Mouse (Mus musculus) ES-Bruce4 (cell line): ENCODE measurements at regions not wholly inside any gene's neighbourhood (a gene's known extent, or its start where the extent isn't known, plus 50 kb on each side); places are given as distances from the start of the nearest gene placed in this dataset.

Experiments used
- H3K27ac ChIP-seq: 2 replicates; pipeline ENCODE4 v1.5.1; 2012; ENCODE audit warnings: low read length, inconsistent platforms; ENCODE audit not compliant: insufficient read depth
- H3K27me3 ChIP-seq: 2 replicates; pipeline ENCODE4 v1.6.1; 2012; ENCODE audit warnings: mild to moderate bottlenecking, low read length, inconsistent platforms; ENCODE audit not compliant: control insufficient read depth, poor library complexity, insufficient read depth, severe bottlenecking
- H3K36me3 ChIP-seq: 2 replicates; pipeline ENCODE4 v1.6.1; 2012; ENCODE audit warnings: inconsistent platforms, mild to moderate bottlenecking, low read length, moderate library complexity; ENCODE audit not compliant: control insufficient read depth, poor library complexity, insufficient read depth, severe bottlenecking
- H3K4me1 ChIP-seq: one replicate; pipeline ENCODE4 v1.8.1; 2011; ENCODE audit warnings: low read length; ENCODE audit not compliant: control insufficient read depth, insufficient read depth
- H3K4me3 ChIP-seq: 2 replicates; pipeline ENCODE4 v1.5.1; 2011; ENCODE audit warnings: low read depth, mild to moderate bottlenecking, low read length
- H3K9ac ChIP-seq: 2 replicates; pipeline ENCODE4 v1.6.1; 2012; ENCODE audit warnings: low read depth, mild to moderate bottlenecking, inconsistent platforms; ENCODE audit not compliant: poor library complexity, severe bottlenecking
- H3K9me3 ChIP-seq: replicated peaks from 2 replicates; pipeline ENCODE4 v1.6.1; 2012; ENCODE audit warnings: mild to moderate bottlenecking, low read length, inconsistent platforms; ENCODE audit not compliant: control insufficient read depth, poor library complexity, insufficient read depth, severe bottlenecking
- CTCF ChIP-seq: IDR thresholded peaks from one replicate; pipeline ENCODE4 v1.8.1; 2011; ENCODE audit warnings: low read depth, low read length
- EP300 ChIP-seq: IDR thresholded peaks from 2 replicates; pipeline ENCODE4 v1.6.1; 2011; ENCODE audit warnings: low read depth, low read length; ENCODE audit not compliant: insufficient read depth
- POLR2A ChIP-seq: IDR thresholded peaks from one replicate; pipeline ENCODE4 v1.8.1; 2011; ENCODE audit warnings: low read length; ENCODE audit not compliant: insufficient read depth

- H3K9ac ChIP-seq, result no peak overlapping the region
- no peaks in the 10 kb centered on the region for H3K27me3 ChIP-seq
- H3K4me1 ChIP-seq, result no peaks in the 10 kb centered on the region
- no peak overlapping the region for H3K27ac ChIP-seq
- no peak for TF ChIP-seq CTCF
- TF ChIP-seq EP300, result no peak
- no peak for TF ChIP-seq POLR2A
- H3K9me3 ChIP-seq, result no peaks in the 10 kb centered on the region
- H3K4me3 ChIP-seq, result no peak overlapping the region
- no peaks in the 10 kb centered on the region for H3K36me3 ChIP-seq
These were observed 797.2 kb upstream of the Car8 start for GRCm38 (mm10) chr4:9036005-9036404.

- H3K36me3 ChIP-seq, result no peaks in the 10 kb centered on the region
- H3K4me1 ChIP-seq, result no peaks in the 10 kb centered on the region
- H3K27ac ChIP-seq, result no peak overlapping the region
- H3K9me3 ChIP-seq, result no peaks in the 10 kb centered on the region
- H3K4me3 ChIP-seq, result no peak overlapping the region
- no peaks in the 10 kb centered on the region for H3K27me3 ChIP-seq
- TF ChIP-seq POLR2A, result no peak
- no peak for TF ChIP-seq EP300
- TF ChIP-seq CTCF, result no peak
- no peak overlapping the region for H3K9ac ChIP-seq
These were observed 796.5 kb upstream of the Car8 start for GRCm38 (mm10) chr4:9035350-9035749.

- TF ChIP-seq EP300 (no peak), CTCF (no peak), POLR2A (no peak)
- H3K27me3 ChIP-seq, result no peaks in the 10 kb centered on the region
These were observed 795.4 kb upstream of the Car8 start for GRCm38 (mm10) chr4:9034280-9034679.

GRCm38 (mm10) chr4:9033106-9033642 lies 794.3 kb upstream of the Car8 start:
- TF ChIP-seq EP300, result no peak
- TF ChIP-seq POLR2A, result no peak
- TF ChIP-seq CTCF, result no peak
- Histone ChIP-seq H3K9ac (no peak overlapping the region), H3K9me3 (no peaks in the 10 kb centered on the region), H3K36me3 (no peaks in the 10 kb centered on the region), H3K4me3 (no peak overlapping the region), H3K4me1 (no peaks in the 10 kb centered on the region), H3K27me3 (no peaks in the 10 kb centered on the region), H3K27ac (no peak overlapping the region)

More at GRCm38 (mm10) chr4:9034280-9034679, 795.4 kb upstream of the Car8 start:
- Histone ChIP-seq H3K36me3 (no peaks in the 10 kb centered on the region), H3K9me3 (no peaks in the 10 kb centered on the region), H3K4me3 (no peak overlapping the region), H3K4me1 (no peaks in the 10 kb centered on the region), H3K9ac (no peak overlapping the region), H3K27ac (no peak overlapping the region)

GRCm38 (mm10) chr4:9031634-9032033 lies 792.8 kb upstream of the Car8 start:
- H3K9me3 ChIP-seq, result no peaks in the 10 kb centered on the region
- H3K36me3 ChIP-seq, result no peaks in the 10 kb centered on the region
- TF ChIP-seq POLR2A (no peak), EP300 (peak; percentile 96), CTCF (no peak)
- H3K4me3 ChIP-seq, result no peak overlapping the region
- H3K27me3 ChIP-seq, result no peaks in the 10 kb centered on the region
- H3K4me1 ChIP-seq, result no peaks in the 10 kb centered on the region
- H3K9ac ChIP-seq, result no peak overlapping the region
- H3K27ac ChIP-seq, result no peak overlapping the region

GRCm38 (mm10) chr4:9028946-9029345 lies 790.1 kb upstream of the Car8 start:
- H3K4me3 ChIP-seq, result no peak overlapping the region

More at GRCm38 (mm10) chr4:9028946-9029345, 790.1 kb upstream of the Car8 start:
- H3K27ac ChIP-seq, result no peak overlapping the region
- no peaks in the 10 kb centered on the region for H3K9me3 ChIP-seq
- no peaks in the 10 kb centered on the region for H3K36me3 ChIP-seq
- TF ChIP-seq CTCF, result no peak
- TF ChIP-seq POLR2A, result no peak
- no peak for TF ChIP-seq EP300
- no peaks in the 10 kb centered on the region for H3K4me1 ChIP-seq
- no peak overlapping the region for H3K9ac ChIP-seq
- H3K27me3 ChIP-seq, result no peaks in the 10 kb centered on the region
